Mouse (Mus musculus) hindbrain, embryonic 16.5 days (tissue): Measurements from ENCODE around the gene Map3k20. TPM values are rescaled to one million over a fixed set of nuclear protein-coding genes. Genes with fewer than 3 reads are reported as not detected.

Experiments
- ATAC-seq: fragments of 200-750 bp; cut with Nextera tagmentation; 2 replicates; pipeline ENCODE4 v1.8.0; 2017; ENCODE audit warnings: moderate TSS enrichment, moderate library complexity
- H3K27ac ChIP-seq: fragments of 300-500 bp; sonication (generic); 2 replicates; pipeline ENCODE4 v1.5.1; 2014; ENCODE audit warnings: low read depth, mild to moderate bottlenecking, control low read depth, low read length, moderate library complexity
- H3K27me3 ChIP-seq: fragments of 300-500 bp; sonication (generic); replicated peaks from 2 replicates; pipeline ENCODE4 v1.6.1; 2014; ENCODE audit warnings: low read length; ENCODE audit not compliant: control insufficient read depth, insufficient read depth
- H3K36me3 ChIP-seq: fragments of 300-500 bp; sonication (generic); 2 replicates; pipeline ENCODE4 v1.6.1; 2014; ENCODE audit warnings: mild to moderate bottlenecking, low read length, moderate library complexity, mixed read lengths; ENCODE audit not compliant: control insufficient read depth, insufficient read depth
- H3K4me1 ChIP-seq: fragments of 300-500 bp; sonication (generic); 2 replicates; pipeline ENCODE4 v1.6.1; 2014; ENCODE audit warnings: low read depth, low read length; ENCODE audit not compliant: control insufficient read depth, insufficient read depth
- H3K4me2 ChIP-seq: fragments of 300-500 bp; sonication (generic); 2 replicates; pipeline ENCODE4 v1.6.1; 2014; ENCODE audit warnings: mild to moderate bottlenecking, low read length, control low read depth, moderate library complexity
- H3K4me3 ChIP-seq: fragments of 300-500 bp; sonication (generic); 2 replicates; pipeline ENCODE4 v1.5.1; 2014; ENCODE audit warnings: mild to moderate bottlenecking, low read length, control low read depth, moderate library complexity
- H3K9ac ChIP-seq: fragments of 300-500 bp; sonication (generic); 2 replicates; pipeline ENCODE4 v1.6.1; 2014; ENCODE audit warnings: low read depth, mild to moderate bottlenecking, control low read depth, low read length, moderate library complexity
- H3K9me3 ChIP-seq: fragments of 300-500 bp; sonication (generic); 2 replicates; pipeline ENCODE4 v1.6.1; 2014; ENCODE audit warnings: mild to moderate bottlenecking, low read length, moderate library complexity; ENCODE audit not compliant: control insufficient read depth
- WGBS: fragments of 180-500 bp; shearing (Covaris S2); extraction: QIAGEN DNeasy Blood & Tissue Kit; methylation state at CpG from one replicate; pipeline ENCODE4 v1.1.7; 2014; 5-methylcytosine and 5-hydroxymethylcytosine counted together
- polyA plus RNA-seq: library from polyadenylated mRNA; unstranded; fragments of >200 nt; fragmentation: Nextera tagmentation; extraction: Ambion mirVana; gene quantifications from 2 replicates; pipeline ENCODE4 v1.2.1, GENCODE M21; 2015

Map3k20 gene
- polyA plus RNA-seq, 1 experiment from 2014 or later, result 3.3 TPM

DNA sequence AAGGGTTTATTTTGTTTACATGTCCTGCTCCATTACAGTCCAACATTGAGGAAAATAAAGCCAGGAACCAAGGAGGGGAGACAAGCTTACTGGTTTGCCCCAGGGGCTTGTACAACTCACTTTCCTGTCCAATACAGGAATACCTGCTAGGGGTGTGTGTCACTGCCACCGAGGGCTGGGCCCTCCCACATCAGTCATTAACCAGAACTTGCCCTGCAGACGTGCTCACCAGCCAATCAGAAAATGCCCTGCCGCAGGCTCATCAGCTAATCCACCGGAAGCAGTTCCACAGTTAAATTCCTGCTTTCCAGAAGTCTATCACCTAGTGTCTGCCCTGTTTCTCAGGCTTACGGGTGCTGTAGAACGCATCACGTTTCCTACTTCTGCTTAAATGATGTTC lies 206.2 kb downstream of the Map3k20 start:
- no peaks in the 10 kb centered on the region for H3K36me3 ChIP-seq
- H3K4me2 ChIP-seq, result no peak overlapping the region
- H3K9ac ChIP-seq, result no peak overlapping the region
- no peak overlapping the region for H3K4me3 ChIP-seq
- H3K27ac ChIP-seq, result no peak overlapping the region
- WGBS, result 56% methylated on average over 7 of the region's 7 CpGs
- H3K9me3 ChIP-seq, result peaks cover 3% of the 10 kb centered on the region; the same call in 1 of the 2 replicates
- no peaks in the 10 kb centered on the region for H3K27me3 ChIP-seq
- ATAC-seq, result no peak
- no peaks in the 10 kb centered on the region for H3K4me1 ChIP-seq

Other genes starting within 250 kb of the Map3k20 start
- 17.3 and 22.1 TPM in 2 replicates for gene Cdca7, start 190.5 kb downstream of the Map3k20 start, polyA plus RNA-seq